Mouse (Mus musculus) megakaryocyte, embryonic 14.5 days (primary cell): ENCODE measurements around the gene Svs6.

ENCODE experiments used
- FLI1 ChIP-seq: IDR thresholded peaks from 2 replicates; pipeline ENCODE4 v1.6.1; 2012; ENCODE audit warnings: low read length, inconsistent platforms, mixed read lengths
- GATA1 ChIP-seq: IDR thresholded peaks from 3 replicates; pipeline ENCODE4 v1.6.1; 2012; ENCODE audit warnings: mixed read lengths, low read length, inconsistent platforms, borderline replicate concordance

GRCm38 (mm10) chr2:164348980-164349379, 32.4 kb downstream of the Svs6 start:
- no peak for TF ChIP-seq GATA1
- no peak for TF ChIP-seq FLI1
